Mouse (Mus musculus) liver, embryonic 14.5 days (tissue): ENCODE measurements around the gene Coro1a.

Experiments used
- CTCF ChIP-seq: IDR thresholded peaks from 2 replicates; pipeline ENCODE4 v1.5.1; 2016; ENCODE audit warnings: antibody characterized with exemption, low read depth, control low read depth
- EP300 ChIP-seq: IDR thresholded peaks from 2 replicates; pipeline ENCODE4 v1.6.1; 2016; ENCODE audit warnings: antibody characterized with exemption, low read depth

DNA sequence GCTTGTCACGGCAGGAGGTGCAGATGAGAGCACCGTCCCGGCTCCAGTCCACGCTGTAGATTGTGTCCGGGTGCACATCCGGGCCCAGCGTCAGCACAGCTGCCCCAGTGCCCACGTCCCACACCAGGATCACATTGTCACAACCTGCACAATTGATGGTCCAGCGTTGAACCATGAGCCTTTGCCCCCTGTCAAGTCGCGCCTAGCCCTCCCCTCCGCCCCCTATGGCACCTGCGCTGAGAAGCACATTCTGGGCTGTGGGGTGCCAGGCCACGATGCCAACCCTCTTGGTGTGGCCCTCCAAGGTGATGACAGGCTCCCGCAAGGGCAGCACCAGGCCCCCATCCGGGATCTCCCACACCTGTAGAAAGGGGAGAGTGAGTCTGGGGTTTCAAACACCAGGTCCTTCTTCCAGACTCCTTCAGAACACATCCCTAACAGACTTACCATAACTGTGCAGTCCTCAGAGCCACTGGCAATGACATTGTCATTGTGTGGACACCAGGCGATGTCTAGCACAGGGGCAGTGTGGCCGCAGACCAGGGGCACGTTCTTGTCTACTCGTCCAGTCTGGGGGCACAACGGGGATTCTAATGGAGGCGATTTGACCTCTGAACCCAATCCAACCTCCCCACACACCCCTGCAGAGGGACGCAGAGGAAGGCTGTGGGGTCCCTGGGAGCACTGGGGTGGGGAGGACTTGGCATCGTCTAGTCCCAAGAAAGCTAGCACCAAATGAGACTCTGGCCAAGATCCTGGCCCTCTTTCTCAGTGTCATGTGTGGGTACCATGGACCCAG is 5.8 kb downstream of the Coro1a start:
- TF ChIP-seq CTCF, result no peak
- no peak for TF ChIP-seq EP300
